Mouse (Mus musculus): ENCODE measurements around the gene Dock4. TPM values are rescaled to one million over a fixed set of nuclear protein-coding genes. Genes with fewer than 3 reads are reported as not detected.

Dock4 gene
- polyA plus RNA-seq, 1 experiment from 2014 or later = 13.3 TPM

DNA sequence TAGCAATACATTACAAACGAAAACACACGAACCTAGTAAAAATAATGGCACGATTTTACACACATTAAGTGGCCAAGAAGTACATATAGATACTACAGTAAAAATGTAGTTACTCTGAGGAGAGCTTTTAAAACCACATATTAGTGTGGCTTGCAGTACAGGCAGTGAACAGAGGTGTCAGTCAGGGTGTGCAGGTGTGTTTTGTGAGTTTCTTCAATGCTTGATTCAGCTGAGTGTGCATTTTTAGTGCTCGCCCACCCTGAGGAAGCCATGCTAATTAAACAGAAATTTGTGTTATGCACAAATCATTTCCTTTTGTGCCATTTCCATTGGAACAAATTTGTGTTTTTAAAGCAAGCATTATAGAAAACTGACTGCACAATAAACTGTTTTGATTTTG lies 77.3 kb downstream of the Dock4 start:
- H3K4me3 ChIP-seq (ENCODE audit: low read length) = no peak overlapping the region
- ATAC-seq (ENCODE audit: low FRiP score, low TSS enrichment) = no peak
- H3K27me3 ChIP-seq (ENCODE audit: insufficient read depth, low read length) = no peaks in the 10 kb centered on the region

DNA sequence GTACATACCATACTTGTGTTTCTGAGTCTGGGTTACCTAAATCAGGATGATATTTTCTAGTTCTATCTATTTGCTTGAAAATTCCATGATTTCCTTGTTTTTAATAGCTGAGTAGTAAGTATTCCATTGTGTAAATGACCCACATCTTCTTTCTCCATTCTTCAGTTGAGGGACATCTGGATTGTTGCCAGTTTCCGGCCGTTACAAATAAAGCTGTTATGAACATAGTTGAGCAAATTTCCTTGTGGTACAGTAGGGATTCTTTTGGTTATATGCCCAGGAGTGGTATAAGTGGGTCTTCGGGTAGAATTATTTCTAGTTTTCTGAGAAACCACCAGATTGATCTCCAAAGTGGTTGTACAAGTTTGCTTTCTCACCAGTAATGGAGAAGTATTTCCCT lies 79.3 kb downstream of the Dock4 start:
- no peaks in the 10 kb centered on the region for H3K27me3 ChIP-seq (ENCODE audit: insufficient read depth, low read length)
- ATAC-seq (ENCODE audit: low FRiP score, low TSS enrichment) = no peak
- H3K36me3 ChIP-seq (ENCODE audit: insufficient read depth, low read length) = no peaks in the 10 kb centered on the region
- H3K4me3 ChIP-seq (ENCODE audit: low read length) = no peak overlapping the region
- no peak overlapping the region for H3K27ac ChIP-seq (ENCODE audit: low read length)
- no peak overlapping the region for H3K4me2 ChIP-seq (replicated peaks; ENCODE audit: low read depth, low read length)
- WGBS = 81% methylated on average over 3 of the region's 3 CpGs
- no peak overlapping the region for H3K9ac ChIP-seq (replicated peaks; ENCODE audit: low read length)
- no peaks in the 10 kb centered on the region for H3K4me1 ChIP-seq (ENCODE audit: insufficient read depth, low read length)
- H3K9me3 ChIP-seq (ENCODE audit: low read length) = no peaks in the 10 kb centered on the region

More for the DNA sequence above, 77.3 kb downstream of the Dock4 start:
- Histone ChIP-seq H3K4me2 (replicated peaks; ENCODE audit: low read depth, low read length) (no peak overlapping the region), H3K4me1 (ENCODE audit: insufficient read depth, low read length) (no peaks in the 10 kb centered on the region), H3K9ac (replicated peaks; ENCODE audit: low read length) (no peak overlapping the region), H3K36me3 (ENCODE audit: insufficient read depth, low read length) (no peaks in the 10 kb centered on the region), H3K9me3 (ENCODE audit: low read length) (no peaks in the 10 kb centered on the region), H3K27ac (ENCODE audit: low read length) (no peak overlapping the region)
- WGBS = 91% methylated on average over 4 of the region's 4 CpGs

DNA sequence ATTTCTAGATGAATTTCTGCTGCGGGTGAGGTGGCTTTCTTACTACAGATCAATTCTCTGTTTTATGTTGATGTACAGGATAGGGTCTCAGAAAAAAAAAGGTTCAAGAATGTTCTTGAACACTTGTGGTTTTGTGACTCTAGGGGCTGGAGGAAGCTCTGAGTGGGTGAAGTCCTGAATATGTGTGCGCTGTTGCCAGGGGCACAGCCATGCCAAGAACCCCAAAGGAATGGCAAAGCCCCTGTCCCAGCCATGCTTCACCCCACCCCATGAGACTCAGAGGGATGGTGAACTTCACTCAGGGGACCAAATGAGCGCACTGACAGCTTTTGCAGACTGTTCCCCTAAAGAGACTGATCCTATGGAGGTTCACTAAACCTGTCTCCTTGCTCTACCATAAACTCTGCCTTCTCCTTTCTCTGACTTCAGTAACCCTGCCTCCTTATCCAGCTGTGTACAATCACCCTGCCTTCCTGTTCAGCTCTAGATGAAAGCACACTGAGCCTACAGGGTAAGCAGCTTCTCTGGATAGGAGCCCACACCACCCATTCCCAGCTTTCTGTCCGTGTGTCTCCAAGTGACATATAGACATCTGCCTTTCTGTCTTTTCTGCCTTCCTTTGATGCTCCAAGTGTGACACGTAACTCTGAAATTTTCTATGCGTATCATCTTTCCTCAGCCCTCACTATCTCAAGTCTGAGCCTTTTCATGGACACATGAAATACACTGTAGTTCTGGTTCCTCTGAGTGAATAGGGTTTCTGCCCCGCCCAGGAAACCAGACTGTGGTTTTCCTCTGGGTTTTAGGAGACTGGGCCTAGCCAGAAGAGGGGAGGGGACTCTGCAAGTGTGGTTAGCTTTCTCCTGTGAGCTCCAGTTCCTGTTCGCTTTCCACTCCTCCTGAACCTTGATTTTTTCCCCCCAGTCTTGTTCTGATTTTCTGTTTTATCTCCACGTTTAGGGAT lies 90.2 kb downstream of the Dock4 start:
- ATAC-seq (ENCODE audit: low FRiP score, low TSS enrichment) = peak; percentile 27; the same call in 1 of the 2 replicates
- WGBS = 69% methylated on average over 9 of the region's 9 CpGs
- H3K9me3 ChIP-seq (ENCODE audit: low read length) = no peaks in the 10 kb centered on the region

GRCm38 (mm10) chr12:40537826-40538225 lies 92.1 kb downstream of the Dock4 start:
- ATAC-seq (ENCODE audit: low FRiP score, low TSS enrichment) = no peak
- Histone ChIP-seq H3K4me1 (ENCODE audit: insufficient read depth, low read length) (peaks cover 3% of the 10 kb centered on the region; the same call in 1 of the 2 replicates), H3K4me2 (replicated peaks; ENCODE audit: low read depth, low read length) (no peak overlapping the region), H3K36me3 (ENCODE audit: insufficient read depth, low read length) (no peaks in the 10 kb centered on the region), H3K9me3 (ENCODE audit: low read length) (no peaks in the 10 kb centered on the region), H3K27ac (ENCODE audit: low read length) (no peak overlapping the region), H3K4me3 (ENCODE audit: low read length) (no peak overlapping the region), H3K9ac (replicated peaks; ENCODE audit: low read length) (no peak overlapping the region), H3K27me3 (ENCODE audit: insufficient read depth, low read length) (no peaks in the 10 kb centered on the region)
- 97% methylated on average over 1 of the region's 1 CpGs for WGBS

More for the DNA sequence above, 90.2 kb downstream of the Dock4 start:
- Histone ChIP-seq H3K9ac (replicated peaks; ENCODE audit: low read length) (no peak overlapping the region), H3K4me2 (replicated peaks; ENCODE audit: low read depth, low read length) (no peak overlapping the region), H3K27me3 (ENCODE audit: insufficient read depth, low read length) (no peaks in the 10 kb centered on the region), H3K27ac (ENCODE audit: low read length) (no peak overlapping the region), H3K4me3 (ENCODE audit: low read length) (no peak overlapping the region), H3K36me3 (ENCODE audit: insufficient read depth, low read length) (no peaks in the 10 kb centered on the region), H3K4me1 (ENCODE audit: insufficient read depth, low read length) (peaks cover 3% of the 10 kb centered on the region; the same call in 1 of the 2 replicates)

- WGBS = 79% methylated on average over 6 of the region's 6 CpGs
- Histone ChIP-seq H3K36me3 (ENCODE audit: insufficient read depth, low read length) (no peaks in the 10 kb centered on the region), H3K4me1 (ENCODE audit: insufficient read depth, low read length) (peaks cover 3% of the 10 kb centered on the region; the same call in 1 of the 2 replicates), H3K27me3 (ENCODE audit: insufficient read depth, low read length) (no peaks in the 10 kb centered on the region), H3K9ac (replicated peaks; ENCODE audit: low read length) (no peak overlapping the region), H3K4me3 (ENCODE audit: low read length) (no peak overlapping the region), H3K27ac (ENCODE audit: low read length) (no peak overlapping the region), H3K9me3 (ENCODE audit: low read length) (no peaks in the 10 kb centered on the region), H3K4me2 (replicated peaks; ENCODE audit: low read depth, low read length) (no peak overlapping the region)
- no peak for ATAC-seq (ENCODE audit: low FRiP score, low TSS enrichment)
Observed at GRCm38 (mm10) chr12:40538318-40538717, 92.6 kb downstream of the Dock4 start.

- H3K27me3 ChIP-seq (ENCODE audit: insufficient read depth, low read length) = no peaks in the 10 kb centered on the region
- no peak overlapping the region for H3K4me2 ChIP-seq (replicated peaks; ENCODE audit: low read depth, low read length)
- no peak for ATAC-seq (ENCODE audit: low FRiP score, low TSS enrichment)
- H3K4me3 ChIP-seq (ENCODE audit: low read length) = no peak overlapping the region
- no peaks in the 10 kb centered on the region for H3K9me3 ChIP-seq (ENCODE audit: low read length)
- H3K27ac ChIP-seq (ENCODE audit: low read length) = no peak overlapping the region
- H3K9ac ChIP-seq (replicated peaks; ENCODE audit: low read length) = no peak overlapping the region
- no peaks in the 10 kb centered on the region for H3K36me3 ChIP-seq (ENCODE audit: insufficient read depth, low read length)
- H3K4me1 ChIP-seq (ENCODE audit: insufficient read depth, low read length) = peaks cover 3% of the 10 kb centered on the region; the same call in 1 of the 2 replicates
- WGBS = 51% methylated on average over 6 of the region's 6 CpGs
Observed at GRCm38 (mm10) chr12:40538780-40539179, 93.0 kb downstream of the Dock4 start.

DNA sequence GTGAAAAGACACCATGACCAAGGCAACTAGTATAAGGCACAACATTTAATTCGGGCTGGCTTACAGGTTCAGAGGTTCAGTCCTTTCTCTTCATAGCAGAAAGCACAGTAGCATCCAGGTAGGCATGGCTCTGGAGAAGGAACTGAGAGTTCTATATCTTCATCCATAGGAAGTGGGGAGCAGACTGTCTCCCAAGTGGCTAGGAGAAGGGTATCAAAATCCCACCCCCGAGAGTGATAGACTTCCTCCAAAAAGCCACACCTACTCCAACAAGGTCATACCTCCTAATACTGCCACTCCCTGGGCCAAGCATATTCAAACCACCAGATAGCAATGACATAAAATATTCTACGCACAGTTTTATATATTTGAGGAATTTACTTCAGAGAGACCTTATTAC lies 98.5 kb downstream of the Dock4 start:
- H3K9me3 ChIP-seq (ENCODE audit: low read length) = no peaks in the 10 kb centered on the region
- no peaks in the 10 kb centered on the region for H3K36me3 ChIP-seq (ENCODE audit: insufficient read depth, low read length)
- H3K4me3 ChIP-seq (ENCODE audit: low read length) = no peak overlapping the region
- 87% methylated on average over 3 of the region's 3 CpGs for WGBS
- H3K27ac ChIP-seq (ENCODE audit: low read length) = no peak overlapping the region
- H3K4me1 ChIP-seq (ENCODE audit: insufficient read depth, low read length) = no peaks in the 10 kb centered on the region
- H3K4me2 ChIP-seq (replicated peaks; ENCODE audit: low read depth, low read length) = no peak overlapping the region
- no peaks in the 10 kb centered on the region for H3K27me3 ChIP-seq (ENCODE audit: insufficient read depth, low read length)
- ATAC-seq (ENCODE audit: low FRiP score, low TSS enrichment) = no peak
- no peak overlapping the region for H3K9ac ChIP-seq (replicated peaks; ENCODE audit: low read length)

DNA sequence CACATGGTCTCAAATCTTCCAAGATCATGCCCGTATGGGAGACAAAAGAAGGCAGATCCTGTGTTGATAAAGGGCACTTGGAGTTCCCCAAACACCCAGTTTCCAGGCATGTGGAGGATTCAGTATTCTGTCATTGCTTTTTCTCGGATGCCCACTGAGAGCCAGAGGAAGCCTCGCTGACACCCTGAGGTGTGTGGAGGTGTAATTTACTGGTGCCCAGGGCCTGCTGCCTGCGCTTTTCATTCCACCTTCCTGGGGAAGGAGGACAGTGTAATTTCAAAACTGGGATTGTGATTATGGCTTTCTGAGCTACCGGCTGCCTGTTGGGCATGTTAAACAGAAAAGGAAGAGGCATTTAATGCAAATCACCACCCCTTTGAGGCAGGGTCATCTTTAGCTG lies 101.1 kb downstream of the Dock4 start:
- H3K4me1 ChIP-seq (ENCODE audit: insufficient read depth, low read length) = no peaks in the 10 kb centered on the region
- no peak overlapping the region for H3K27ac ChIP-seq (ENCODE audit: low read length)
- ATAC-seq (ENCODE audit: low FRiP score, low TSS enrichment) = no peak
- H3K27me3 ChIP-seq (ENCODE audit: insufficient read depth, low read length) = no peaks in the 10 kb centered on the region
- 41% methylated on average over 5 of the region's 5 CpGs for WGBS
- H3K36me3 ChIP-seq (ENCODE audit: insufficient read depth, low read length) = no peaks in the 10 kb centered on the region
- no peak overlapping the region for H3K4me3 ChIP-seq (ENCODE audit: low read length)
- H3K4me2 ChIP-seq (replicated peaks; ENCODE audit: low read depth, low read length) = no peak overlapping the region
- H3K9ac ChIP-seq (replicated peaks; ENCODE audit: low read length) = no peak overlapping the region
- no peaks in the 10 kb centered on the region for H3K9me3 ChIP-seq (ENCODE audit: low read length)

DNA sequence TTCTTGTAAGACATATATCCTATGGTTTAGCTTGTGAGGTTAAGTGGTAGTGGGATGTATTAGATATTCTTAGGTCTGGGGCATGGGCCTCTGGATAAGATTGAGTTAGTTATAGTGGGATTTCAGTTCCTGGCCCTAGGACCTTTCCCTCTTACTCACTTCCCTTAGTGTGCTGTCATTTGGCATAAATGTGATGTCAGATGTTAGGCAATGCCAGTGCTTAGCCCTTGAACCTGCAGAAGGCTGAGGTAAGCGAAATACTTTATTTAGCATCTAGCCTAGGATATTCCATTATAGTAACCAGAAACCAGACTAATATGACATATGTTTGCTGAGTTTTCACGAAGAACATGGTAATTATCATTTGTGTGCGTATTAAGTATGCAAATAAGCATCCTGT lies 105.6 kb downstream of the Dock4 start:
- H3K4me2 ChIP-seq (replicated peaks; ENCODE audit: low read depth, low read length) = no peak overlapping the region
- H3K27me3 ChIP-seq (ENCODE audit: insufficient read depth, low read length) = no peaks in the 10 kb centered on the region
- H3K9me3 ChIP-seq (ENCODE audit: low read length) = no peaks in the 10 kb centered on the region
- 92% methylated on average over 3 of the region's 3 CpGs for WGBS
- H3K4me3 ChIP-seq (ENCODE audit: low read length) = no peak overlapping the region
- H3K9ac ChIP-seq (replicated peaks; ENCODE audit: low read length) = no peak overlapping the region
- no peak overlapping the region for H3K27ac ChIP-seq (ENCODE audit: low read length)
- H3K4me1 ChIP-seq (ENCODE audit: insufficient read depth, low read length) = no peaks in the 10 kb centered on the region
- ATAC-seq (ENCODE audit: low FRiP score, low TSS enrichment) = no peak
- no peaks in the 10 kb centered on the region for H3K36me3 ChIP-seq (ENCODE audit: insufficient read depth, low read length)

- Histone ChIP-seq H3K4me2 (replicated peaks; ENCODE audit: low read depth, low read length) (no peak overlapping the region), H3K27ac (ENCODE audit: low read length) (no peak overlapping the region), H3K4me3 (ENCODE audit: low read length) (no peak overlapping the region), H3K36me3 (ENCODE audit: insufficient read depth, low read length) (no peaks in the 10 kb centered on the region), H3K27me3 (ENCODE audit: insufficient read depth, low read length) (no peaks in the 10 kb centered on the region), H3K4me1 (ENCODE audit: insufficient read depth, low read length) (no peaks in the 10 kb centered on the region), H3K9ac (replicated peaks; ENCODE audit: low read length) (no peak overlapping the region), H3K9me3 (ENCODE audit: low read length) (no peaks in the 10 kb centered on the region)
- no peak for ATAC-seq (ENCODE audit: low FRiP score, low TSS enrichment)
- WGBS = 32% methylated on average over 1 of the region's 1 CpGs
Observed at GRCm38 (mm10) chr12:40552201-40552600, 106.4 kb downstream of the Dock4 start.

All from kidney, embryonic 16.5 days (tissue).